In the genomic region with DNA sequence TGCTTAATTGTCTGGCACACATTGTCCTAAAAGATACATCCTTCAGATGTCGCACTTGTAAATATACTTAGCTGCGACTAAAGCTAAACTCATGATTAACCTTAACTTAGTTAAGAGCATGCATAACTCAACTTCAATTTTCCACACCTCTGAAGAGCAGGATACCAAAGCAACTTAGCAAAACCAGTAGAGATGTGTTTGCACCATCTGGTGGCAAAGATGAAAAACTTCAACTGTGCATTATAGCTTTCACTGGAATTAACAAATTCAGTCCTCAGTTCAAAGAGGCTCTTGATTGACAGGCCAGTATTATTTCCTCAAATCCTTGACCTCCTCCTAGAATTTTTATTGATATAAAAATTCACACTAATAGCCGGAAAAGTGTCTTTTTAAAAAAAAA, we compare ENCODE assay signal across 12 mouse cellular contexts. TPM values are rescaled to one million over a fixed set of nuclear protein-coding genes. Genes with fewer than 3 reads are reported as not detected.
DNase-seq lines count a peak whose midpoint lies in the region; ATAC-seq and TF ChIP-seq lines count a peak whose summit lies in the region.
"Had no signal": no experiment of that assay in that cellular context is flagged by ENCODE, and none has a peak within 500 bp of the region (broad histone marks: within the 10 kb centered on the region; RNA-seq: fewer than 3 reads in every experiment).

No protein-coding gene starts in this region.

- peak; percentile 18 for DNase-seq in hindbrain, embryonic 11.5 days (ENCODE audit: low spot score)
- DNase-seq in hindbrain, embryonic 10.5 days (ENCODE audit: low spot score) = no peak
- DNase-seq in CH12.LX (ENCODE audit: extremely low read depth) (peak; percentile 5), NIH3T3 (ENCODE audit: low read depth) (peak; percentile 16)
- DNase-seq in adrenal gland, adult 8-10 months = no peak
- no peak for DNase-seq in heart, postnatal 25 days (ENCODE audit: low spot score)
- no peak for DNase-seq in layer of hippocampus, adult 9-10 months (ENCODE audit: low spot score)
- DNase-seq: gastrocnemius, postnatal 10 days; liver, embryonic 13.5 days had no signal

- H3K4me3 ChIP-seq in hindbrain, embryonic 11.5 days (ENCODE audit: low read depth, low read length) = no peak overlapping the region
- H3K4me3 ChIP-seq in hindbrain, embryonic 10.5 days = no peak overlapping the region
- H3K4me3 ChIP-seq in CH12.LX (replicated peaks in 1 of 3; ENCODE audit: low read depth in 2 of 3, low read length in 2 of 3, poor library complexity in 1 of 3) = no peak overlapping the region
- H3K4me3 ChIP-seq in hindbrain, embryonic 15.5 days = no peak overlapping the region
- H3K4me3 ChIP-seq: liver, embryonic 13.5 days; myocyte had no signal

- TF ChIP-seq CTCF in CH12.LX (conservative IDR thresholded peaks at IDR 0.05 in 1 of 2, IDR thresholded peaks at IDR 0.05 in 1 of 2; ENCODE audit: low read depth in 2 of 2, low read length in 2 of 2) = peak in 1 of 2 experiments; percentile 63; a peak in 2 of 4 replicates

- no peak for TF ChIP-seq EP300 in CH12.LX (IDR thresholded peaks at IDR 0.05; ENCODE audit: low read length)

- TF ChIP-seq POLR2A in CH12.LX (IDR thresholded peaks at IDR 0.05; ENCODE audit: low read depth, low read length) = no peak

- 0 out of 2 replicates have a peak, but pooled peaks have one; percentile 31 for ATAC-seq in hindbrain, embryonic 11.5 days (ENCODE audit: low FRiP score)
- peak; percentile 29; the same call in 1 of the 2 replicates for ATAC-seq in hindbrain, embryonic 15.5 days (ENCODE audit: low FRiP score, low read depth)

- dilution Hi-C loops in CH12.LX (cut with MboI; ENCODE audit: extremely low pct_ligation_motif_present, extremely low pct_unique_long_range_greater_than_20kb, low sequenced_read_pairs) = no loop called here

- intact Hi-C loops in heart, postnatal 25 days (cut with DNase I) = loop anchor here (2.0 kb wide), 1 partner anchor 724 kb away; no protein-coding TSS in a partner anchor

- H3K36me3 ChIP-seq in hindbrain, embryonic 11.5 days (ENCODE audit: control insufficient read depth, insufficient read depth, low read length) = no peaks in the 10 kb centered on the region
- no peaks in the 10 kb centered on the region for H3K36me3 ChIP-seq in hindbrain, embryonic 10.5 days
- H3K36me3 ChIP-seq in CH12.LX (replicated peaks in 1 of 2; ENCODE audit: control insufficient read depth in 1 of 2, insufficient read depth in 1 of 2, low read length in 1 of 2) = no peaks in the 10 kb centered on the region
- no peaks in the 10 kb centered on the region for H3K36me3 ChIP-seq in hindbrain, embryonic 15.5 days
- H3K36me3 ChIP-seq: liver, embryonic 13.5 days had no signal

- H3K27ac ChIP-seq in hindbrain, embryonic 11.5 days (ENCODE audit: low read depth, low read length) = no peak overlapping the region
- H3K27ac ChIP-seq in hindbrain, embryonic 10.5 days = no peak overlapping the region
- H3K27ac ChIP-seq in CH12.LX (ENCODE audit: insufficient read depth, low read depth) = no peak overlapping the region
- no peak overlapping the region for H3K27ac ChIP-seq in hindbrain, embryonic 15.5 days (replicated peaks)
- H3K27ac ChIP-seq: liver, embryonic 13.5 days had no signal

- no peaks in the 10 kb centered on the region for H3K79me2 ChIP-seq in CH12.LX (replicated peaks; ENCODE audit: control insufficient read depth, extremely low read depth, insufficient read depth, poor library complexity, severe bottlenecking)

- H3K4me1 ChIP-seq in hindbrain, embryonic 11.5 days (replicated peaks; ENCODE audit: control insufficient read depth, insufficient read depth, low read length) = no peaks in the 10 kb centered on the region
- no peaks in the 10 kb centered on the region for H3K4me1 ChIP-seq in hindbrain, embryonic 10.5 days (replicated peaks)
- H3K4me1 ChIP-seq in CH12.LX (ENCODE audit: control insufficient read depth in 1 of 2, insufficient read depth in 2 of 2) = no peaks in the 10 kb centered on the region
- H3K4me1 ChIP-seq in hindbrain, embryonic 15.5 days (replicated peaks) = no peaks in the 10 kb centered on the region
- H3K4me1 ChIP-seq: liver, embryonic 13.5 days had no signal

- H3K9me3 ChIP-seq in hindbrain, embryonic 11.5 days (ENCODE audit: control insufficient read depth, low read length) = no peaks in the 10 kb centered on the region
- H3K9me3 ChIP-seq in hindbrain, embryonic 10.5 days = no peaks in the 10 kb centered on the region
- H3K9me3 ChIP-seq in CH12.LX (replicated peaks; ENCODE audit: low read length) = no peaks in the 10 kb centered on the region
- H3K9me3 ChIP-seq in hindbrain, embryonic 15.5 days = no peaks in the 10 kb centered on the region
- H3K9me3 ChIP-seq: liver, embryonic 13.5 days had no signal

- no peak overlapping the region for H3K4me2 ChIP-seq in hindbrain, embryonic 11.5 days (replicated peaks; ENCODE audit: low read depth, low read length)
- no peak overlapping the region for H3K4me2 ChIP-seq in CH12.LX (ENCODE audit: insufficient read depth, low read depth, poor library complexity, severe bottlenecking)
- H3K4me2 ChIP-seq in hindbrain, embryonic 15.5 days = no peak overlapping the region
- H3K4me2 ChIP-seq: liver, embryonic 13.5 days had no signal

- no peaks in the 10 kb centered on the region for H3K27me3 ChIP-seq in hindbrain, embryonic 11.5 days (ENCODE audit: control insufficient read depth, insufficient read depth, low read length)
- no peaks in the 10 kb centered on the region for H3K27me3 ChIP-seq in hindbrain, embryonic 10.5 days (ENCODE audit: insufficient read depth, poor library complexity, severe bottlenecking)
- no peaks in the 10 kb centered on the region for H3K27me3 ChIP-seq in CH12.LX (replicated peaks)
- no peaks in the 10 kb centered on the region for H3K27me3 ChIP-seq in hindbrain, embryonic 15.5 days
- H3K27me3 ChIP-seq: liver, embryonic 13.5 days had no signal

- in situ Hi-C loops in CH12.LX (cut with MboI; ENCODE audit: low pct_ligation_motif_present, low pct_unique_long_range_greater_than_20kb, low sequenced_read_pairs) = no loop called here

- TF ChIP-seq RAD21 in CH12.LX (IDR thresholded peaks at IDR 0.05; ENCODE audit: low read depth, low read length) = peak; percentile 65

- H3K9ac ChIP-seq in hindbrain, embryonic 11.5 days (ENCODE audit: low read depth, low read length) = no peak overlapping the region
- H3K9ac ChIP-seq in CH12.LX (ENCODE audit: insufficient read depth, low read depth) = no peak overlapping the region
- no peak overlapping the region for H3K9ac ChIP-seq in hindbrain, embryonic 15.5 days
- H3K9ac ChIP-seq: liver, embryonic 13.5 days had no signal

- 83% methylated on average over 3 of the region's 3 CpGs for WGBS in hindbrain, embryonic 11.5 days
- 81% methylated on average over 3 of the region's 3 CpGs for WGBS in hindbrain, embryonic 10.5 days
- whole genome bisulfite sequencing in hindbrain, embryonic 15.5 days = 75% methylated on average over 3 of the region's 3 CpGs

TF ChIP-seq in CH12.LX, 34 proteins besides CTCF, POLR2A, EP300 and RAD21:
- TF ChIP-seq KAT2A (IDR thresholded peaks at IDR 0.05; ENCODE audit: insufficient replicate concordance, low read length) = no peak
- TF ChIP-seq SMC3 (IDR thresholded peaks at IDR 0.05; ENCODE audit: low read depth, low read length) = peak; percentile 52

RNA-seq across cellular contexts. Expression of a gene that starts 39.7 kb away (rescaled TPM):
- not detected in 2 replicates for polyA plus RNA-seq in hindbrain, embryonic 11.5 days (2014; fragmentation: Nextera tagmentation; extraction: Ambion mirVana)
- not detected in 2 replicates for polyA plus RNA-seq in hindbrain, embryonic 10.5 days (2016; fragmentation: Nextera tagmentation; extraction: Ambion mirVana)
- total RNA-seq in CH12.LX (2012; rRNA removed) (not detected in 2 replicates), CH12.LX (2014; rRNA removed) (not detected in 2 replicates)
- polyA plus RNA-seq in CH12.LX (2012; ENCODE audit: insufficient read length, low read depth) = not detected in 2 replicates
- not detected in 2 replicates for polyA plus RNA-seq in hindbrain, embryonic 15.5 days (2015; fragmentation: Nextera tagmentation; extraction: Ambion mirVana)
- not detected for total RNA-seq in adrenal gland, adult 8-10 months (2022)
- total RNA-seq in heart, postnatal 25 days (2021) = not detected
- total RNA-seq: gastrocnemius, postnatal 10 days; layer of hippocampus, adult 8-10 months had no signal
- polyA plus RNA-seq: liver, embryonic 13.5 days; myocyte had no signal

Comparison
In these comparisons a context has a peak if more than half of its experiments do, and no peak if none do; other contexts are left out.
1. DNase-seq: peak in hindbrain, embryonic 11.5 days (single experiment), CH12.LX (single experiment) and NIH3T3 (single experiment); none in hindbrain, embryonic 10.5 days (single experiment), adrenal gland, adult 8-10 months (single experiment), heart, postnatal 25 days (single experiment) and layer of hippocampus, adult 9-10 months (single experiment).